Mouse (Mus musculus): Measurements from ENCODE around the gene Foxp1.

Foxp1 gene

GRCm38 (mm10) chr6:99289220-99289619 lies 233.3 kb downstream of the Foxp1 start:
- peak; percentile 45 for DNase-seq (ENCODE audit: low read depth, low spot score)

GRCm38 (mm10) chr6:99285026-99285425 lies 237.5 kb downstream of the Foxp1 start:
- no peak for DNase-seq (ENCODE audit: low read depth, low spot score)

GRCm38 (mm10) chr6:99284019-99284418 lies 238.5 kb downstream of the Foxp1 start:
- DNase-seq (ENCODE audit: low read depth, low spot score): no peak

GRCm38 (mm10) chr6:99282866-99283657 lies 239.5 kb downstream of the Foxp1 start:
- DNase-seq (ENCODE audit: low read depth, low spot score): no peak

- no peak for DNase-seq (ENCODE audit: low read depth, low spot score)
Observed at GRCm38 (mm10) chr6:99281433-99281832, 241.1 kb downstream of the Foxp1 start.

DNA sequence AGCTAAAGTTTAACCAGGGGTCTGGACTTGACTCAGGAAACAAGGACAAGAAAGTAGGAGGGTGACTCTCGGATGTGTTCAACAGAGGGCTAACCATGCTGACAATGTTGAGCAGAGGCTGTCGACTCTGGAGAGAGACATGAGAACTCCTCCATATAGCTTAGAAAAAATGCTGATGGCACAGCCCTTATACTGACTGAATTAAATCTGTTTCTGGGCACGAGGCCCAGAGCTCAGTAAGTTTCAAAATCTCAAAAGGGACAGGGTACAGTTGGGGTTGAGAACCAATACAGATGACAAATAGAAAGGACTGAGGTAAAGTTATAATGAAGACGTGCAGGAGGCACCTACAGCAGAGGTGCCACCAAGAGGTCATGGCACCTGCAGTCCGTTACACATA lies 241.9 kb downstream of the Foxp1 start:
- DNase-seq (ENCODE audit: low read depth, low spot score): no peak

DNA sequence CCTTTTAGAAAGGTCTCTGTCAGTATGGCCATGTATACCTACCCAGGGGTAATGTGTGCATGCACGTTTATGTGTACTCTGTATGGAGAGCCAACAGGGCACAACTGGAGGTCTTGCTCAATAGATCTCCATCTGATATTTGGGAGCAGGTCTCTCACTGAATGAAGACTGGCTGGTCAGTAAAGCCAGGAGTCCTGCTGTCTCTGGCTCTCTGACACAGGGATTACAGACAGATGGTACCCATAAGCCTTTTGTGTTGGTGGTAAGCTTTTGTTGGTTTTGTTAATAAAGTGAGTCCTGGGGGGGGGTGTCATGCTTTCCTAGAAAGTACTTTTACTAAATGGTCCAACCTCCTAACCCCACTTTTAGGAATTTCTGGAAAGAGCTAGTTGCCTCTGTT lies 245.3 kb downstream of the Foxp1 start:
- no peak for DNase-seq (ENCODE audit: low read depth, low spot score)

DNA sequence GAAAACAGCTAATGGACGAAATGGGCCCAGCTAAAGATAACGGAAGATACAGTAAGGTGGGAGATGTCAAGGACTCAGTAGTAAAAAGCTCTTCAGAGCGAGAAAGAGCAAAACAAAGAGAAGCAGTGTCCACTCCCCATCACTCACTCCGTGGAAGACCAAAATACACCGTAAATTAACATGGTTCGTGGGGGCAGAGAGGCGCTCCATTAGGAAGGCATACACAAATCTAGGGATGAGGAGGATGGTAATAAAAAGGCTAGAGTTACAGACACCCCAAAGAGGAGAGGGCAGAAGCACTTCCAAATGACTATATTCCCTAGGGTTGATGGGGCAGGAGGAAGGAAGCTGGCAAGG lies 246.2 kb downstream of the Foxp1 start:
- no peak for DNase-seq (ENCODE audit: low read depth, low spot score)

DNA sequence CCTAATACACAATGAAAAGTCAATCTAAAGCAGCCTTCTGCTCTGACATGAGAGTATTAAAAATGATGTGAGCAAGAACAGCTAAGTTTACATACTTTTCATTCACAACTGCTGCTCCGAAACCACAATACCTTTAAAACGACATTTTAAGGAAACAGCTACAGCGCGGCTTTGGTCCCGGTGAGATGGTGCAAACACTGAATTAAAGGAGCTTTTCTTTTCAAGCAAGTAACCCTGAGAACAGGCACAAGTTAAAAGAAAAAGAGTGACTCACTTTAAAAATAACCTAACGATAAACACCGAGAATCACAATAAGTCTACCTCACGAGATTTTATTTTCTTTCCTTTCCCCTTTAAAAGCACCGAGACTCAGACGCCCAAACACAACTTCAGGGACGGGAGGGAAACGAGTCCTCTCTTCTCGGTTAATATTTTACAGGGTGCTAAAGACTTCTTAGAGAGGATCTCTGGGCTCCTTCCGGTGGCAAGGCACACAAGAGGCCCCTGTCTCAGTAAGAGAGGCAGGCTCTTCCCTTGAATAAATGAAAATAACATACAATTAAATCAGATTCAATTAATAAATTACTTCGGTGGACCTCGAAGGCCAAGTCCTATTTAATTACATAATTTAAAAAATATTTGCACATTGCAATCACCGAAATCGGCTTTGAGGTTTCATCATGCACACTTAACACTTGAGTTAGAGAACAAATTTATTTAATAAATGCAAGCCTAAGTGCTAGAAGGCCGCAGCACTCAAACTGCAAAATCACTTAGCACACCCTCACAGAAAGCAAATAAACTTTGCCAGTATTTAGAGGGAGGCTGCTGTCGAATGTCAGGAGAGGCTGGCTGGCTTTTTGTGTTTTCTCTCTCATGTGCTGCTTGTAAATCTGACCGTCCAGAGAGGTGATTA lies 246.9 kb downstream of the Foxp1 start:
- DNase-seq (ENCODE audit: low read depth, low spot score): no peak

- DNase-seq (ENCODE audit: low read depth, low spot score): no peak
Observed at GRCm38 (mm10) chr6:99274667-99275066, 247.9 kb downstream of the Foxp1 start.

DNA sequence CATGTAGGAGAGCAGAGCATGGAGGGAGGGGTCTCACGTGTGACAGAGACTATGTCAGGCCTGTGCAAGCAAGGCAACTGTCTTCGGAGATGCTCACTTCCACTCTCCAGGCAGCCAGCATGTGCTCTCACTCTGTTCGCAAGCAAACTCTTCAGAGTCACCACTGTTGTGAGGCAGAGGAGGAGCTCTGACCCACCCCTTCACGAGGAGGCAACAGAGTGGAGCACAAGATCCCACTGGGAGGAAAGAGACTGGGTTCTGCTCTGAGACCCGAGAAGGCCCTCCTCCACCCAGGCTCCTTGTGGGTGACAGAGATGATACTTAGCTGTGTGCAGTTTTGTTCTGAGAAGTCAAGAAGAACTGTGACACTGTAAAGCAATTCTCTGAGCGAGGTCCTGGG lies 248.3 kb downstream of the Foxp1 start:
- no peak for DNase-seq (ENCODE audit: low read depth, low spot score)

- no peak for DNase-seq (ENCODE audit: low read depth, low spot score)
Observed at GRCm38 (mm10) chr6:99273177-99273576, 249.3 kb downstream of the Foxp1 start.

DNA sequence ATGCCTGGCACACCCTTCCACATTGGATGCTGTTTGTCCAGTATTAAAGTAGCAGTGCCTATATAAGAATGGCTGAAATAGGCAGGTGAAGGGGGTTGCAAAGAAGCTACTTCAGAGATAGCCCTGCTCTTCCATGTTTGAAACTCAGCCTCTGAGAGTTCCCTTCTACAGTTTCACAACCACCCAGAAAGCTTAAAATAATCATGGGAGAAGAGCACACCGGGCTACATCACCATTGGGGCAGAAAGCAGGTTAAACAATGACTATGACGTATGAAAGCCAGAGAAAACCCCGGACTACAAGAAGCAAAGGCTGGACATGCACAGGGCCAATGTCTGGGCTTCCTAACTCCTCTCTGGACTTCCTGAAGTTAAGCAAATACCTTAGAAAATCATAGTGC lies 250.3 kb downstream of the Foxp1 start:
- DNase-seq (ENCODE audit: low read depth, low spot score): no peak

GRCm38 (mm10) chr6:99271741-99272140 lies 250.8 kb downstream of the Foxp1 start:
- no peak for DNase-seq (ENCODE audit: low read depth, low spot score)

DNA sequence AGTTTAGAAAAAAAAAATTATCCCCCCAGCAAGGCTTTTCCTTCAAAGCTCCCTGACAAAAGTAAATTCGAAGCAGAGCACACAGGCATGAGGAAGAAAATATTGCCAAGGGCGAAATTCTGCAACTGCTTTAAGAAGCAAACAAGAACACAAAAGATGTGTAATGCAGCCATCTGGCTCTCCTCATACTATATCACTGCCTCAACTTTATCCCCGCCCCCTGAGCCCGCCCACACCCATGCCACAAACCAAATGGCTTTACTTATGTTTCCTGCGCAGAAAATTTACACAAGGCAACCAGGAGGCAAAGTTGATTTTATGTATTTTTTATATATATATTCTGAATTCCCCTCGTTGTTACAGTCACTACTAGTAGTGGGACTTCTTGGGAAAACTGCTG lies 252.6 kb downstream of the Foxp1 start:
- peak; percentile 83 for DNase-seq (ENCODE audit: low read depth, low spot score)

GRCm38 (mm10) chr6:99268171-99269061 lies 254.1 kb downstream of the Foxp1 start:
- peak; percentile 47 for DNase-seq (ENCODE audit: low read depth, low spot score)

- peak; percentile 56 for DNase-seq (ENCODE audit: low read depth, low spot score)
Observed at GRCm38 (mm10) chr6:99265945-99266656, 256.4 kb downstream of the Foxp1 start.

DNA sequence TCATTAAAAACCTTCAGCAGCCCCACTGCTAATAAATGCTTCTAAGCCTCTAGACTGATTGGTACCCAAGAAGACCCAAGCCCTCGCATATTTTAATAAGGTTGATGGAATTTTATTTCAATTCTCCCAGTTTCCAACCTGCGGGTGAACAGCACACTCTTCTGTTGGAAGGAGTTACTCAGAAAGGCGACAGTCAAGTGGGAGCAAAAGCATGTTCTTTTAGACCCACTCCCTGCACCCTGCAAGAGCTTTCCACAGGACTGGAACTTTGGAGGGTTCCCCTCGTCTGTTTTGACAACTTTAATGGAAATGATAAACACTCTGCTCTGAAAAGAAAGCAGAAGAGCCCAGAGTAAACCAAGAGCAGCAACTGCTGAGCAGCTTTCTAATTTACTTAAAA lies 257.3 kb downstream of the Foxp1 start:
- peak; percentile 28 for DNase-seq (ENCODE audit: low read depth, low spot score)

GRCm38 (mm10) chr6:99264192-99265093 lies 258.1 kb downstream of the Foxp1 start:
- DNase-seq (ENCODE audit: low read depth, low spot score): no peak

DNA sequence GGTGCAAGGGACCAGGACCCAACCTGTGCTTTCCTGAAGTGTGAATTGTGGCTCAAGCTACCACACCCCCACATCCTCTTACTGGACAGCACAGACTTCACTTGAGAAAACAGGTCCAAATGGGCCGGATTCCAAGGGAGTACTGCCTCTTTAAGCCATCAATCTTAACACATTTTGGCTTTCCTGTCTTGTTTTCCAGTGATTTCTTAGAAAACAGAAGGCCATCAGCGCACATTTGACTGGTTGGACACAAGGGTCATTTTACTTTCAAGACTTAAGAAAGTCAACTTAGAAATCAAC lies 258.7 kb downstream of the Foxp1 start:
- no peak for DNase-seq (ENCODE audit: low read depth, low spot score)

All from brain, adult 2 months (tissue).